Mouse (Mus musculus) MEL (cell line): Measurements from ENCODE around the gene Adora3. TPM values are rescaled to one million over a fixed set of nuclear protein-coding genes. Genes with fewer than 3 reads are reported as not detected.
A peak's percentile ranks its signal among the peaks of the same experiment; 100 is the strongest.

ENCODE experiments used
- DNase-seq: peaks from one replicate; pipeline ENCODE4 v3.0.0; 2011; ENCODE audit warnings: low read depth, low spot score
- H3K27ac ChIP-seq: 2 replicates; pipeline ENCODE4 v1.5.1; 2012; ENCODE audit warnings: low read depth, mild to moderate bottlenecking, control low read depth, low read length, moderate library complexity; ENCODE audit not compliant: control insufficient read depth
- H3K27me3 ChIP-seq, 2 experiments: fragments of 150-350 bp in 1 of 2; sonication (generic) in 1 of 2; 2 replicates each; pipeline ENCODE4 v1.6.1; 2012; ENCODE audit warnings: low read length in 2 of 2, mild to moderate bottlenecking in 2 of 2, improper control_type of control experiment in 1 of 2, moderate library complexity in 1 of 2; ENCODE audit not compliant: insufficient read depth in 2 of 2, control insufficient read depth in 1 of 2
- H3K36me3 ChIP-seq, 2 experiments: 2 replicates each; pipeline ENCODE4 v1.6.1; 2012 to 2014; ENCODE audit warnings: low read length in 2 of 2, improper control_type of control experiment in 1 of 2, inconsistent platforms in 1 of 2, mild to moderate bottlenecking in 1 of 2; ENCODE audit not compliant: insufficient read depth in 2 of 2, control insufficient read depth in 1 of 2
- H3K4me1 ChIP-seq, 2 experiments: fragments of 150-350 bp in 1 of 2; sonication (generic) in 1 of 2; 2 replicates each; pipeline ENCODE4 v1.6.1; 2012; ENCODE audit warnings: low read length in 2 of 2, improper control_type of control experiment in 1 of 2, mild to moderate bottlenecking in 1 of 2; ENCODE audit not compliant: insufficient read depth in 2 of 2, control insufficient read depth in 1 of 2
- H3K4me3 ChIP-seq, 2 experiments: fragments of 150-350 bp in 1 of 2; sonication (generic) in 1 of 2; 2 replicates each; pipeline ENCODE4 v1.5.1; 2012; ENCODE audit warnings: low read depth in 2 of 2, low read length in 2 of 2, mild to moderate bottlenecking in 2 of 2, moderate library complexity in 2 of 2, control low read depth in 1 of 2, improper control_type of control experiment in 1 of 2; ENCODE audit not compliant: control insufficient read depth in 1 of 2, insufficient read depth in 1 of 2
- H3K79me2 ChIP-seq: 2 replicates; pipeline ENCODE4 v1.6.1; 2012; ENCODE audit warnings: mild to moderate bottlenecking, low read length, moderate library complexity; ENCODE audit not compliant: control insufficient read depth, poor library complexity, insufficient read depth
- H3K9ac ChIP-seq: 2 replicates; pipeline ENCODE4 v1.6.1; 2012; ENCODE audit warnings: low read depth, mild to moderate bottlenecking, control low read depth, low read length, moderate library complexity; ENCODE audit not compliant: control insufficient read depth, poor library complexity, severe bottlenecking
- H3K9me3 ChIP-seq: fragments of 150-350 bp; sonication (generic); replicated peaks from 2 replicates; pipeline ENCODE4 v1.6.1; 2012; ENCODE audit warnings: mild to moderate bottlenecking, low read length, improper control_type of control experiment, moderate library complexity; ENCODE audit not compliant: insufficient read depth
- CTCF ChIP-seq, 3 experiments: IDR thresholded peaks in 2 of 3; conservative IDR thresholded peaks in 1 of 3; 2 replicates each; pipeline ENCODE4 v1.5.1; 2011 to 2012; ENCODE audit warnings: low read length in 3 of 3, low read depth in 2 of 3, mild to moderate bottlenecking in 2 of 3, improper control_type of control experiment in 1 of 3, inconsistent platforms in 1 of 3, mixed read lengths in 1 of 3, moderate library complexity in 1 of 3; ENCODE audit not compliant: control insufficient read depth in 1 of 3, insufficient read depth in 1 of 3, poor library complexity in 1 of 3, severe bottlenecking in 1 of 3
- GABPA ChIP-seq: IDR thresholded peaks from 2 replicates; pipeline ENCODE4 v1.6.1; 2012; ENCODE audit warnings: low read depth, mild to moderate bottlenecking, inconsistent platforms, low read length, improper control_type of control experiment, moderate library complexity
- JUND ChIP-seq: IDR thresholded peaks from 2 replicates; pipeline ENCODE4 v1.6.1; 2011; ENCODE audit warnings: low read depth, mild to moderate bottlenecking, improper control_type of control experiment, low read length
- MAX ChIP-seq: IDR thresholded peaks from 2 replicates; pipeline ENCODE4 v1.6.1; 2011; ENCODE audit warnings: low read length, improper control_type of control experiment
- MXI1 ChIP-seq: IDR thresholded peaks from 2 replicates; pipeline ENCODE4 v1.6.1; 2011; ENCODE audit warnings: mild to moderate bottlenecking, low read depth, low read length, improper control_type of control experiment
- MYC ChIP-seq: IDR thresholded peaks from 2 replicates; pipeline ENCODE4 v1.6.1; 2011; ENCODE audit warnings: low read depth, mild to moderate bottlenecking, low read length, improper control_type of control experiment, moderate library complexity
- RAD21 ChIP-seq: IDR thresholded peaks from 2 replicates; pipeline ENCODE4 v1.6.1; 2011; ENCODE audit warnings: mild to moderate bottlenecking, low read depth, low read length, improper control_type of control experiment
- SIN3A ChIP-seq: IDR thresholded peaks from 2 replicates; pipeline ENCODE4 v1.6.1; 2012; ENCODE audit warnings: low read length, improper control_type of control experiment, inconsistent platforms
- ZC3H11A ChIP-seq: IDR thresholded peaks from 2 replicates; pipeline ENCODE4 v1.6.1; 2012; ENCODE audit warnings: low read depth, mild to moderate bottlenecking, inconsistent platforms, low read length, improper control_type of control experiment
- polyA plus RNA-seq, 2 experiments: library from polyadenylated mRNA; stranded (reverse) in 1 of 2; unstranded in 1 of 2; fragments of >175 nt in 1 of 2; fragments of >200 nt in 1 of 2; gene quantifications; 2 replicates each; pipeline versions ENCODE4 v1.2.1 to v1.2.4; 2012; ENCODE audit warnings: low replicate concordance in 2 of 2, low read depth in 1 of 2; ENCODE audit not compliant: insufficient read length in 2 of 2, insufficient read depth in 1 of 2, missing spikeins in 1 of 2
- total RNA-seq: library from RNA; depleted of rRNA; stranded (reverse); fragments of 300-350 nt; gene quantifications from 2 replicates; pipeline ENCODE4 v1.2.3, GENCODE M21; 2012; rRNA removed

Gene Adora3
- total and polyA plus RNA-seq, 3 experiments, result 0.42 to 0.65 TPM; not detected in 1

- peaks cover 17 to 56% of the 10 kb centered on the region in 2 experiments for H3K36me3 ChIP-seq
- TF ChIP-seq CTCF (IDR thresholded peaks at IDR 0.05 in 2 of 3, conservative IDR thresholded peaks at IDR 0.05 in 1 of 3; ENCODE audit: control insufficient read depth in 1 of 3, insufficient read depth in 1 of 3, low read depth in 2 of 3, low read length in 3 of 3, poor library complexity in 1 of 3, severe bottlenecking in 1 of 3) (peak in 1 of 3 experiments; percentile 23; a peak in 1 of 6 replicates), RAD21 (no peak), JUND (no peak), ZC3H11A (no peak), GABPA (no peak)
- TF ChIP-seq, all 39 proteins: peak for 1
- no peak overlapping the region for H3K27ac ChIP-seq
- no peaks in the 10 kb centered on the region for H3K9me3 ChIP-seq
- no peak overlapping the region for H3K4me3 ChIP-seq
- peaks cover 3 to 18% of the 10 kb centered on the region in 2 experiments; a peak in 2 of 4 replicates for H3K4me1 ChIP-seq
- peak; percentile 29 for DNase-seq
- no peak overlapping the region; the same call in 1 of the 2 replicates for H3K9ac ChIP-seq
- H3K27me3 ChIP-seq, result no peaks in the 10 kb centered on the region
- peaks cover 49% of the 10 kb centered on the region for H3K79me2 ChIP-seq
Measured at GRCm38 (mm10) chr3:105957235-105957634, 86.6 kb downstream of the Adora3 start.

GRCm38 (mm10) chr3:105958204-105958603 lies 87.5 kb downstream of the Adora3 start:
- peaks cover 3 to 22% of the 10 kb centered on the region in 2 experiments; a peak in 2 of 4 replicates for H3K4me1 ChIP-seq

More at GRCm38 (mm10) chr3:105958204-105958603, 87.5 kb downstream of the Adora3 start:
- peak overlapping the region; percentile 49 to 76 for H3K4me3 ChIP-seq
- DNase-seq, result peak; percentile 44
- H3K27ac ChIP-seq, result peak overlapping the region; percentile 70; the same call in 1 of the 2 replicates
- peaks cover 52% of the 10 kb centered on the region for H3K79me2 ChIP-seq
- H3K9ac ChIP-seq, result peak overlapping the region; percentile 77
- H3K36me3 ChIP-seq, result peaks cover 14 to 62% of the 10 kb centered on the region in 2 experiments
- H3K9me3 ChIP-seq, result no peaks in the 10 kb centered on the region
- H3K27me3 ChIP-seq, result no peaks in the 10 kb centered on the region
- TF ChIP-seq MYC (0 out of 2 replicates have a peak, but pooled peaks have one; percentile 1), MAX (no peak), MXI1 (peak; percentile 65), SIN3A (peak; percentile 18; the same call in 1 of the 2 replicates)

Other genes starting within 250 kb of the Adora3 start
- gene Ddx20, start 183.3 kb upstream of the Adora3 start, total RNA-seq, result 37.3 and 38.0 TPM in 2 replicates
- 10 to 100 TPM; 31.6 to 66.8 TPM for gene Ddx20, start 183.3 kb upstream of the Adora3 start, polyA plus RNA-seq
- 0.20 and 0.39 TPM in 2 replicates for gene Inka2, start 166.3 kb upstream of the Adora3 start, total RNA-seq
- gene Inka2, start 166.3 kb upstream of the Adora3 start, polyA plus RNA-seq, result under 1 TPM in 1 of 2 experiments, not detected in 1; 0.61 TPM
- gene Rap1a, start 69.5 kb upstream of the Adora3 start, total RNA-seq, result 32.3 and 39.7 TPM in 2 replicates
- gene Rap1a, start 69.5 kb upstream of the Adora3 start, polyA plus RNA-seq, result 10 to 100 TPM in 1 of 2 experiments, not detected in 1; 64.5 TPM
- gene Tmigd3, start within 50 bp of the Adora3 start, total RNA-seq, result 0.27 and 0.39 TPM in 2 replicates
- under 1 TPM in 1 of 2 experiments, not detected in 1; 0.36 TPM for gene Tmigd3, start within 50 bp of the Adora3 start, polyA plus RNA-seq
- gene I830077J02Rik, start 61.8 kb downstream of the Adora3 start, total RNA-seq, result 2.8 and 5.9 TPM in 2 replicates
- 1 to 10 TPM in 1 of 2 experiments, not detected in 1; 9.4 TPM for gene I830077J02Rik, start 61.8 kb downstream of the Adora3 start, polyA plus RNA-seq
- 103 and 116 TPM in 2 replicates for gene Wdr77, start 88.5 kb downstream of the Adora3 start, total RNA-seq
- gene Wdr77, start 88.5 kb downstream of the Adora3 start, polyA plus RNA-seq, result 100 to 1,000 TPM in 1 of 2 experiments, not detected in 1; 204 TPM
- 309 and 313 TPM in 2 replicates for gene Atp5f1, start 89.2 kb downstream of the Adora3 start, total RNA-seq
- gene Atp5f1, start 89.2 kb downstream of the Adora3 start, polyA plus RNA-seq, result 100 to 1,000 TPM in 1 of 2 experiments, not detected in 1; 344 TPM
- gene Ovgp1, start 102.9 kb downstream of the Adora3 start, total RNA-seq, result 0.62 and 0.65 TPM in 2 replicates
- 1 to 10 TPM in 1 of 2 experiments, not detected in 1; 2.2 TPM for gene Ovgp1, start 102.9 kb downstream of the Adora3 start, polyA plus RNA-seq
- gene Pifo, start 143.8 kb downstream of the Adora3 start, total RNA-seq, result not detected in 2 replicates
- not detected for gene Pifo, start 143.8 kb downstream of the Adora3 start, polyA plus RNA-seq
- not detected in 2 replicates for gene Chil5, start 162.0 kb downstream of the Adora3 start, total RNA-seq
- gene Chil5, start 162.0 kb downstream of the Adora3 start, polyA plus RNA-seq, result not detected
- not detected in 2 replicates for gene Chia1, start 242.4 kb downstream of the Adora3 start, total RNA-seq
- gene Chia1, start 242.4 kb downstream of the Adora3 start, polyA plus RNA-seq, result not detected